Mouse (Mus musculus): ENCODE results near the gene Aifm1. TPM values are rescaled to one million over a fixed set of nuclear protein-coding genes. Genes with fewer than 3 reads are reported as not detected.
A peak's percentile ranks its signal among the peaks of the same experiment; 100 is the strongest.

Gene Aifm1
- polyA plus RNA-seq (2012; rRNA removed) = 28.0 and 31.5 TPM in 2 replicates

DNA sequence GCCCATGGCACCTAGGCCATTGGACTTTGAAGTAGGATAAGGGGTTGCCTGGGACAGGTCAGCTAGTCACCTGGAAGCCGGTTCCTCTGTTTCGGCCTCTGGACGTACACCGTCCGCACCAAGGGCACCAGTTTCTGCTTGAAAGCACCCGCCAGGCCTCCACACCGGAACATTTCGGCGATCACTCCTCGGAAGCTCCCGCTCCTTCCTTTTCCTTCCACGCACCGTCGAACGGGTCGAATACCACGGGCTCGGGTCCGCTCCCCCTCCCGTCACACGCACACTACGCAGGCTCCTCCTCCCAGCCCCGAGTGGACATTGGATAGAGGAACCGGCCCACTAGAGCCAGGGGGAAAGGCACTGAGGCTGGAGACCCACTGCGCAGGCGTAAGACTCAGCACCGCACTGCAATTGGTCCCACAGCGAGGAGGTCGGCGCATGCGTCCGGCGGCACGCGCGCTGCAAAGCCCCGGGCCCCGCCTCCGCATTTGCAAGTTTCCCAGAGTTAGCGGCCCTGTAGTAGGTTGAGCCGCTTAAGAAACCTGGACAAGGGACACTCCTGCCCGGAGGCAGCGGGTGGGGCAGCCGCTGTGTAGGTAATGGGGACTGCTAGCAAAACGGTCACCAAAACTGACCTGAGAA is at the start of gene Aifm1:
Aifm1 (minus strand) TSS at position 398 of the 642 bp plus-strand sequence.
- no peak within 1 kb of the TSS for H3K27ac ChIP-seq (ENCODE audit: insufficient read depth, low read length)
- peak within 1 kb of the TSS; percentile 53 for H3K4me3 ChIP-seq (ENCODE audit: insufficient read depth, low read length)
- peak; percentile 61; the same call in 1 of the 2 replicates for TF ChIP-seq POLR2A (IDR thresholded peaks at IDR 0.05; ENCODE audit: extremely low read depth, insufficient read depth, low read length)
- TF ChIP-seq CTCF (IDR thresholded peaks at IDR 0.05; ENCODE audit: extremely low read depth, insufficient read depth, low read length) = no peak
- H3K4me1 ChIP-seq (ENCODE audit: control insufficient read depth, insufficient read depth, low read length) = no peaks in the 10 kb centered on the region; the same call in 1 of the 2 replicates

DNA sequence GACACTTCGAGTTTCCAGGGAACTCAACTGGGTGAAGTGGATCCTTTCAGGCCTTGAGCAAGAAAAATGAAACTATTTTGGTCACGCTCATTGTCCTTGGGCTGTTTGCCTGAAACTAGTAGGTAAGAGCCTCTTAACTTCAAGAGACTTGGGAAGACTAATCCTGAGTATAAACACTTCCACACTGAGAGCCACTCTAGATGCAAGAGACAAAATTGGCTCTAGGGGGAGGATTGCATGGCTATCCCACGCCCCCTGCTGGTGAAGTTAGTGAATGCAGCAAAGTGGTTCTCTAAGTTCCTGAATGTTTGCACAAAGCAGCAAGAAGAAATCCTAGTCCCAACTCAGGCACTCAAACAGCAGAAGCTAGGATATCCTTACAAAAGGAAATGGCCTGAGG is 18.8 kb upstream of the Aifm1 start:
- Histone ChIP-seq H3K4me1 (ENCODE audit: control insufficient read depth, insufficient read depth, low read length) (no peaks in the 10 kb centered on the region), H3K27ac (ENCODE audit: insufficient read depth, low read length) (no peak overlapping the region), H3K4me3 (ENCODE audit: insufficient read depth, low read length) (no peak overlapping the region)
- no peak for TF ChIP-seq POLR2A (IDR thresholded peaks at IDR 0.05; ENCODE audit: extremely low read depth, insufficient read depth, low read length)
- TF ChIP-seq CTCF (IDR thresholded peaks at IDR 0.05; ENCODE audit: extremely low read depth, insufficient read depth, low read length) = peak; percentile 82

DNA sequence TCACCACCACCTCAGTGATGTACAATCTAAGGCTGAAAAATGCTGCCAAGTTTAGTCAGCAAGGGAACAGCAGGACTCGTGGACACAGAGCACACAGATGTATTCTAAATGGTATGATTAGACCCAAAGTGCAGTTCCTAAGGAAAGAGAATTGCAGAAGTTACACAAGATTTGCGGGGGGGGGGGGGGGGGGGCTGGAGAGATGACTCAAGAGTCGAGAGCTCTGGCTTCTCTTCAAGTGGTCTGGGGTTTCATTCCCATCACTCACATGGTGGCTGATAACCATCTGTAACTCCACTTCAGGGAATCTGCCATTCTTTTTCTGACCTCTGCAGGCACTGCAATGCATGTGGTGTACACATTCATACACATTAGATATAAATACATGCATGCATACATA is 13.1 kb upstream of the Aifm1 start:
- no peak overlapping the region for H3K27ac ChIP-seq (ENCODE audit: insufficient read depth, low read length)

DNA sequence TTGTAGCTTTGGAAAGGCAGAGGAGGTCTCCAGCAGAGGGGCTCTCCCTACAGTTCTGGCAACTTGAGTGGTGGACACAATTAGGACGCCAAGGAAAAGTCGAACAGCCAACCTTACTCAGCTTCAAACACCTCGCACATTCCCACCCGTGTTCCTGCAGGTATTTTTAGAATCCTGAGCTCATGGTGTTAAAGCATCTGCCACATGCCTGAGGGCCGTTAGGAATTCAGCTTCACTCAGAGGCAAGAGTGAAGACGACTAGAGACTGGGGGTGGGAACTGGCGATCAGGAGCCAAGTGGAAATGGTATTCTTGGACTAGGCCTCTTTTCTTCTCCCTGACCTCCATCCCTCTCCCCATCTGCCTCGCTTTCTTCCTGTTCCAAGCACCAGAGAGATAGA is 12.5 kb upstream of the Aifm1 start:
- TF ChIP-seq POLR2A (IDR thresholded peaks at IDR 0.05; ENCODE audit: extremely low read depth, insufficient read depth, low read length) (no peak), CTCF (IDR thresholded peaks at IDR 0.05; ENCODE audit: extremely low read depth, insufficient read depth, low read length) (no peak)
- no peak overlapping the region for H3K27ac ChIP-seq (ENCODE audit: insufficient read depth, low read length)
- H3K4me1 ChIP-seq (ENCODE audit: control insufficient read depth, insufficient read depth, low read length) = peaks cover 2% of the 10 kb centered on the region; the same call in 1 of the 2 replicates
- no peak overlapping the region for H3K4me3 ChIP-seq (ENCODE audit: insufficient read depth, low read length)

More for the DNA sequence above, 13.1 kb upstream of the Aifm1 start:
- Histone ChIP-seq H3K4me1 (ENCODE audit: control insufficient read depth, insufficient read depth, low read length) (peaks cover 2% of the 10 kb centered on the region; the same call in 1 of the 2 replicates), H3K4me3 (ENCODE audit: insufficient read depth, low read length) (no peak overlapping the region)
- no peak for TF ChIP-seq CTCF (IDR thresholded peaks at IDR 0.05; ENCODE audit: extremely low read depth, insufficient read depth, low read length)
- TF ChIP-seq POLR2A (IDR thresholded peaks at IDR 0.05; ENCODE audit: extremely low read depth, insufficient read depth, low read length) = no peak

DNA sequence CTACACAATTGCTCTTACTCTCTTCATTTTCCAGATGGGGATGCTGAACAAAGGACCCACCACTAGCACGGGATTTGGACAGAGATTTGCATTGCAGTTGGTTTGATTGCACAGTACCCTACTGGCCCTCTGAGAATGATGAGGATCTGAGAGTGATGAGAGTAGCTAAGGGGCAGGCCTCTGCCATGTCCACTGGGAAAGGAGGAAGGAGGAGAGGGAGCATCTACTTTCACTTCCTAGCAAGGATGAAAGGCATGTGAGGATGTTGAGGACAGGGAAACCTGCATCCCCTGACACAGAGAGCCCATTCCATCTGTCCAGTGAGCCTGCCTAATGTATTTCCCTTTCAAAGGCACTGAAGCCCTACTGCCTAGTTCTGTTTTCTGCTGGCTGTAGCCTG is 12.0 kb upstream of the Aifm1 start:
- Histone ChIP-seq H3K4me3 (ENCODE audit: insufficient read depth, low read length) (no peak overlapping the region), H3K4me1 (ENCODE audit: control insufficient read depth, insufficient read depth, low read length) (peaks cover 2% of the 10 kb centered on the region; the same call in 1 of the 2 replicates), H3K27ac (ENCODE audit: insufficient read depth, low read length) (0 out of 2 replicates have a peak overlapping the region, but pooled peaks have one; percentile 7)
- TF ChIP-seq CTCF (IDR thresholded peaks at IDR 0.05; ENCODE audit: extremely low read depth, insufficient read depth, low read length) = no peak
- TF ChIP-seq POLR2A (IDR thresholded peaks at IDR 0.05; ENCODE audit: extremely low read depth, insufficient read depth, low read length) = no peak

DNA sequence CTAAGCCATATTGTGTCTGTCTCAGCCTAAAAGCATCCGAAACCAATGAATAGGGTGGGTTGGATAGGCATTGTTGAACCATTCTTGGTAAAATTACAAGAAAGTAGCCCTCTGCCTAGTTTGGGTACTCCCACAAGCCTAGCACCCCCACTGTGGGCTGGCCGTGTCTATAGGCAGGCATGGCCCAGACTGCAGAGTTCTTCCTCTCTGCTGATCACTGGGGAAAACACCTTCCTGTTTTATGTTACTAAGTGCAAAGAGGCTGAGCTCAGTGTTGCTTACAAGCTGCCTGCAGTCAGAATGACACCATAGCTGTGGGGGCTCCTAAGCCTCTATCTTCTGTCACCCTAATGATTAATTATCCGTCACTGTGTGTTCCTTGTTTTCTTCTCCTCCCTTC is 10.1 kb upstream of the Aifm1 start:
- TF ChIP-seq CTCF (IDR thresholded peaks at IDR 0.05; ENCODE audit: extremely low read depth, insufficient read depth, low read length) = no peak
- TF ChIP-seq POLR2A (IDR thresholded peaks at IDR 0.05; ENCODE audit: extremely low read depth, insufficient read depth, low read length) = no peak
- Histone ChIP-seq H3K27ac (ENCODE audit: insufficient read depth, low read length) (no peak overlapping the region), H3K4me3 (ENCODE audit: insufficient read depth, low read length) (no peak overlapping the region), H3K4me1 (ENCODE audit: control insufficient read depth, insufficient read depth, low read length) (peaks cover 2% of the 10 kb centered on the region; the same call in 1 of the 2 replicates)

DNA sequence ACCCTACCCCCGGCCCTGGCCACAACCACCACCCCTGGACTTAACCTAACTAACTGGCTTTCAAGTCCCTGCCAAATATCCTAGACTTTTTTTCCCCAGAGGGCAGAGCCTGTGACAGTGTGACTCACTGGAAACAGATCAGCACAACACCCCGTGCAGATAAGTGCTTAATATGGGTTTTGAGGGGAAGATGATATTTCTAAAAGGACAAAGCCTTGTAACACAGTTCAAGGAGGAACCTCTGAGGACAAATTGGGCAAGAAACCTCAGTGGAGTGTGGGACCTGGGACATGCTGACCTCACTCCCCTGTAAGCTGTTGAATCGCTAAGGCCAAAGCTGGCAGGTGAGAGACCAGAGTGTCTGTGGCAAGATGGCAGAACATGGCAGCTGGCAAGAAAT is 8.3 kb upstream of the Aifm1 start:
- H3K27ac ChIP-seq (ENCODE audit: insufficient read depth, low read length) = no peak overlapping the region
- peaks cover 2% of the 10 kb centered on the region; the same call in 1 of the 2 replicates for H3K4me1 ChIP-seq (ENCODE audit: control insufficient read depth, insufficient read depth, low read length)
- H3K4me3 ChIP-seq (ENCODE audit: insufficient read depth, low read length) = no peak overlapping the region; the same call in 1 of the 2 replicates
- TF ChIP-seq POLR2A (IDR thresholded peaks at IDR 0.05; ENCODE audit: extremely low read depth, insufficient read depth, low read length) = no peak
- TF ChIP-seq CTCF (IDR thresholded peaks at IDR 0.05; ENCODE audit: extremely low read depth, insufficient read depth, low read length) = no peak

DNA sequence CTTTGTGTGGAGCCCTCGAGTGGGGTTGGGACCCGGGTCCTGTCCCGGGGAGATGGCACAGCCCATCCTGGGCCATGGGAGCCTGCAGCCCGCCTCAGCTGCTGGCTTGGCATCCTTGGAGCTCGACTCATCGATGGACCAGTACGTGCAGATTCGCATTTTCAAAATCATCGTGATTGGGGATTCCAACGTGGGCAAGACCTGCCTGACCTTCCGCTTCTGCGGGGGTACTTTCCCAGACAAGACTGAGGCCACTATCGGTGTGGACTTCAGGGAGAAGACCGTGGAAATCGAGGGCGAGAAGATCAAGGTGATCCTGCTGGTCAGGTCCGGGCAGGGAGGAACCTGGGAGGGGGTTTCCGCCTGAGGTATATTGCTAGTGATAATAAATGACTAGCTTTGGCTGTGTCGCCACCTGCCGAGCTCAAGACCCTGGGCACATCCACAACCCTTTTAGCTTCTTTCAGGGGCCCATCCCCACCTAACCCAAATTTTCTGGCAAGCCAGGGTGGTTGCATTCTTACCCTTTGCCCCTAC is 6.3 kb upstream of the Aifm1 start:
- H3K4me3 ChIP-seq (ENCODE audit: insufficient read depth, low read length) = peak overlapping the region; percentile 89
- peak overlapping the region; percentile 87 for H3K27ac ChIP-seq (ENCODE audit: insufficient read depth, low read length)
- TF ChIP-seq CTCF (IDR thresholded peaks at IDR 0.05; ENCODE audit: extremely low read depth, insufficient read depth, low read length) (no peak), POLR2A (IDR thresholded peaks at IDR 0.05; ENCODE audit: extremely low read depth, insufficient read depth, low read length) (no peak)
- no peaks in the 10 kb centered on the region for H3K4me1 ChIP-seq (ENCODE audit: control insufficient read depth, insufficient read depth, low read length)

DNA sequence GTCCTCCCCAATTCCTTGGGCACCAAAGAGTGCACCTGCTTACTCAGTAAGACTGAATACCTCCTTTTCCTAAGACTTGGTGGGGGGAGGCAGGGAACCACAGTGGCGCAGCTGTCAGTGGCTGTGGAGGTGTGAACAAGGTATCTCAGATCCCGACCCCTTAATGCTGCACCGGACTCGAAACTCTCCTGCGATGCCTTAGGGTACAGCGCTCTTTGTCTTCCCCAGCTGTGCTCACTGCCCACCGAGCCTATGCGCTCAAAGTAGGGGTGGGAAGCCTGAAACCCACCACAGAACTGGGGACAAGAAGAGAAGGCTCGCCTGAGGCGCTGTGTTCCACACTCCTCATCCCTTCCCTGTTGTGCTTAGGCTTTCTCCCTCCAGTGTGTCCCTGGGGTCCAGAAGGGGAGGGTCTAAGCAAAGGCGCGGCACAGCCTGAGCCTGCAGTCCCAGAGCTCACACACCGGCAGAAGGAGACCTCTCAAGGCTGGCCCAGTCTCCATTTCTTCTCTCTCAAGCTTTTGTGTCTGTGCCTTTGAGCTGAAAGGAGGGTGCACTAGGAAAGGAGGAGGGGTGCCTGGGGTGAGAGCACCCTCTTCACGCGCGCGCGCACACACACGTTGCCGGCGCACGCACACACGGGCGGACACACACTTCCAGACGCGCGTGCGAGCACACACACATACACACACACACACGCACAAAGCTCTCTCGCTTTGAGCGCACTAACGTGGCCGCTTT is 5.6 kb upstream of the Aifm1 start, which contains the start of gene Rab33a:
Rab33a (plus strand) TSS at position 478 of the 741 bp plus-strand sequence.
- TF ChIP-seq POLR2A (IDR thresholded peaks at IDR 0.05; ENCODE audit: extremely low read depth, insufficient read depth, low read length) = peak; percentile 39; the same call in 1 of the 2 replicates
- no peak for TF ChIP-seq CTCF (IDR thresholded peaks at IDR 0.05; ENCODE audit: extremely low read depth, insufficient read depth, low read length)
- H3K27ac ChIP-seq (ENCODE audit: insufficient read depth, low read length) = peak within 1 kb of the TSS; percentile 87
- peak within 1 kb of the TSS; percentile 89 for H3K4me3 ChIP-seq (ENCODE audit: insufficient read depth, low read length)
- H3K4me1 ChIP-seq (ENCODE audit: control insufficient read depth, insufficient read depth, low read length) = no peaks in the 10 kb centered on the region
